Mouse (Mus musculus): ENCODE results near the gene Fndc3c1.

GRCm38 (mm10) chrX:106486451-106486850 is 1.2 kb upstream of the Fndc3c1 start:
- TF ChIP-seq KAT2A (conservative IDR thresholded peaks at IDR 0.05; ENCODE audit: low read depth, low read length), result no peak
- TF ChIP-seq POLR2A (IDR thresholded peaks at IDR 0.05; ENCODE audit: control insufficient read depth in 1 of 2, insufficient read depth in 1 of 2, low read depth in 1 of 2, low read length in 2 of 2, poor library complexity in 1 of 2), result no peak
- TF ChIP-seq EP300 (IDR thresholded peaks at IDR 0.05; ENCODE audit: low read depth in 1 of 2, low read length in 2 of 2), result no peak
- TF ChIP-seq ZC3H11A (IDR thresholded peaks at IDR 0.05; ENCODE audit: low read depth, low read length), result no peak
- TF ChIP-seq CTCF (IDR thresholded peaks at IDR 0.05 in 2 of 3, conservative IDR thresholded peaks at IDR 0.05 in 1 of 3; ENCODE audit: control insufficient read depth in 1 of 3, insufficient read depth in 1 of 3, low read depth in 2 of 3, low read length in 3 of 3, poor library complexity in 1 of 3, severe bottlenecking in 1 of 3), result no peak
- TF ChIP-seq SIN3A (IDR thresholded peaks at IDR 0.05; ENCODE audit: low read length), result no peak
- no peak for TF ChIP-seq NRF1 (IDR thresholded peaks at IDR 0.05; ENCODE audit: insufficient read depth, low read depth, low read length, poor library complexity, severe bottlenecking)
- TF ChIP-seq UBTF (IDR thresholded peaks at IDR 0.05; ENCODE audit: borderline replicate concordance, insufficient read depth, low read depth, low read length), result no peak
